Mouse (Mus musculus) right cerebral cortex, postnatal 36 days (tissue): ENCODE measurements around the gene Trib2.

ENCODE experiments used
- DNase-seq, 2 experiments: peaks; one replicate each; pipeline ENCODE4 v3.0.0; 2022; ENCODE audit warnings: low spot score in 2 of 2, mixed read lengths in 1 of 2

The Trib2 gene

DNA sequence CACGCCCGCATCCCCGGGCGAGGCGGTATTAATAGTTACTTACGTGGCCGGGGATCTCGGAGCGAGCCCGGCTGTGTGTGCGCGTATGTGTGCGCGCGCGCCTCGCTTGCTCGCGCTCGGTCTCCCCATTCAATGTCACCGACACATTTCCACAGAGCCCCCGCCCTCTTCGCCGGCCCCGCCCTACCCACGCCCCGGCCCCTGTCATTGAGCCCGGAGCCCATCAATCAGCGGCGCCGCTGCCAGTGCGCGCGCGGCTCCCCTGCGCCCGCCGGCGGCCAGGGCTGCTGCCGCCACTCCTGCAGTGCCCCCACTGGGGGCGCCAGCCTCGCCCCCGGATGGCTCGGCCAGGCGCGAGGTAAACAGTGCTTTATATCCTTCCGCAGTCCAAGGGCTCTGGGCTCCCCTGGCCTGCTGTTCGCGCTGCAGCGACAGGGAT lies at the start of gene Trib2:
Trib2 (minus strand) TSS at position 183 of the 439 bp plus-strand sequence.
- DNase-seq: peak; percentile 90 to 91

- no peak for DNase-seq
Observed at GRCm38 (mm10) chr12:15858005-15858404, 41.3 kb upstream of the Trib2 start.

- DNase-seq: no peak
Observed at GRCm38 (mm10) chr12:15855891-15856290, 39.2 kb upstream of the Trib2 start.

- DNase-seq: peak; percentile 62 to 79
Observed at GRCm38 (mm10) chr12:15852781-15853180, 36.1 kb upstream of the Trib2 start.

DNA sequence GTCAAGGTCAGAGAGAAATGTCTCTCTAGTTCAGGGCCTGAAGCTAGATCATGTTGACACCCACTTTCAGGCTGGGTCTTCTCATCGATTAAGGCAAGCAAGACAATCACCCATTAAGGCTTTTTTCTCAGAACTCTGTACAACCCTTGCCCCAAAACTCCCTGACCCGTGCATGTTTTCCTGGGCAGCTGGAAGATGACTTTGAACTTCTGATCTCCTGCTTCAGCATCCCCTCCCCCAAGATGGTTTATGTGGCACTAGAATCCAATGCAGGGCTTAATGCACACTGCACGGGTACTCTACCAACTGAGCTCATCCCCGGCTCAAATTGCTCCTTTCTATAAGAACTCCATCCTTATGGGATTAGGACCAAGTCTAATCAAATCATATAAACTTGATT lies 35.3 kb upstream of the Trib2 start:
- DNase-seq: no peak

GRCm38 (mm10) chr12:15850441-15850895 lies 33.7 kb upstream of the Trib2 start:
- DNase-seq: no peak

- DNase-seq: no peak
Observed at GRCm38 (mm10) chr12:15849861-15850294, 33.2 kb upstream of the Trib2 start.

GRCm38 (mm10) chr12:15848391-15848790 lies 31.7 kb upstream of the Trib2 start:
- DNase-seq: no peak

- no peak for DNase-seq
Observed at GRCm38 (mm10) chr12:15844701-15845100, 28.0 kb upstream of the Trib2 start.

GRCm38 (mm10) chr12:15840864-15841557 lies 24.3 kb upstream of the Trib2 start:
- DNase-seq: no peak

- DNase-seq: no peak
Observed at GRCm38 (mm10) chr12:15838201-15838600, 21.5 kb upstream of the Trib2 start.

DNA sequence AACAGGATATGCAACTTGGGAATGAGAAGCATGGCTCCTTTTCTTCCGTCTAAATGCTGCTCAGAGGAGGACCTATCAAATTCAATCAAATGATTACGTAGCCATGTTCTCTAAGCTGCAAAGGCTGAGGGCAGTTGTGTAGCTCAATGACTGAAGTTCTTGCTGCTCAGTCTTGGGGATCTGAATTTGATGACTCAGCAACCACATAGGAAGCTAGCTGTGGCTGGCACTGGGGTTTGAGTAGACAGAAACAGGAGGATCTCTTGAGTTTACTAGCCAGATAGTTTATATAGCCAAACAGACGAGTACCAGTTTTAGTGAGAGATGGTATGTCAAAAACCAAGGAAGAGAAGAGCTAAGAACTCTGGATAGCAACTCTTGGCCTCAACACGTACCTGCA lies 20.8 kb upstream of the Trib2 start:
- DNase-seq: no peak

DNA sequence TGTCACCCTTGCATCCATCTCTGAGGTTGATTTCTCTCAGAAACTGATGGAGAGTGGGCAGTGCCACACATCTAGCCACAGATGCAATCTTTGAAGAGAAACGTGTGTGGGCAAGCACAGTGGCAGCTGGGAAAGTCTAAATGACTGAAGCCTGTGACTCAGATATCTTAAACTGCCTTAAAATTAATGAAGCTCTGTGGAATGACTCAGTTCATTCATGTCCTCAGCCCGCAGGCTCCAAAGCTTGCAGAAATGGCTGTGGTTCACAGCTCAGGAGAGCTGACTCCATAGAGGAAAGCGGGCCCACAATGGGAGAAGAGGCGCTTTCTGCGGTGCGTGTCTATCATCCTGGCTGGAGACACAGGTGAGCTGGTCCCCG lies 15.9 kb upstream of the Trib2 start:
- peak in 1 of 2 experiments; percentile 79 for DNase-seq

DNA sequence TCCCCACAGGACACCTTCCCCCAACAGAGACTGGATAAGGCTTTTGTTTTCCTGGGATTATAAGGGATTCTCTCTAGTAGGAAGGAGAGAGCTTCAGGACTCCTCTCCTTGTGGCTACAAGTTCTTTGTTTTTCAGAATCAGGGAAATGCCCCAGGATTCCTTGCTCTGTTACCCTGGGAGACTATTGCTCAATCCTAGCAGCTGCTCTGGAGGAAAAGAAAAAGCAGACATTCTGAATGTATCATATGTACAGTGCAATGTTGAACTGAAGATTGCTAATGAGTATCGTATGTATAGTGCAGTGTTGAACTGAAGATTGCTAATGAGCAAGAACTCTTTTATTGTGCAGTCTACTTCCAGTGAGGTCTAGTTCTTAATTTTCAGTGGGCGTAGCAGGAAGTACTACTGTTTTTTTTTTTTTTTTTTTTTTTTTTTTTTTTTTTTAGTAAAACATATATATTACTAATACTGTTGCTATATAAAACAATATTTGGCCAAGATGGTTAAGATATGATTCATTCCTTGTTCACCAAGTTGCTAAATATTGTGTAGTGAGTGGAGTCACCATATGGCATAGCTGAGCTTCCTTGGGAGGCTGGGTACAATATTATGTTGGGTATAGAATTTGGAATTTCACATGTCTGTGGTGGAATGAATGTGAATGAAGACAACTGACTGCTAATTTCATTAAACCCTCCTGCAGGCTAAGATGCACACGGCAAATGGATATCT lies 15.4 kb upstream of the Trib2 start:
- DNase-seq: no peak

DNA sequence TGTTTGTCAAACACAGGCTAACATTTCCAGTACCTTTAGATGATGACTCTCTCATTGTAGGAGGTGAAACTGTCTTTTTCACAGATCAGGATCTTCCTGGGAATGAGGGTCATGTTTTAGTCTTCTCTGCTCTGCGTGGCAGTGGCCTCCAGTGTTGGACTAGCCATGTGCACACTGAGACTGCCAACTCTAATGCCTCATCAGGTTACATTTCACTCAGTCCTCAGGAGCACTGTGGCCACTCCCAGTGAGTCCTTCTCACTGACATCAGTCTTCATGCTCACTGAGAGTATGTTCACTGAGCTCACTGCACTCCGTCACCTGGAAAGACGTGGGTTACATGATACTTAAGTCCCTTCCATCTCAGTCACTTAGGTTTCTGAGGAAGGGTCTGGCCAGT lies 14.0 kb upstream of the Trib2 start:
- no peak for DNase-seq

GRCm38 (mm10) chr12:15828815-15829398 lies 12.2 kb upstream of the Trib2 start:
- no peak for DNase-seq

- DNase-seq: no peak
Observed at GRCm38 (mm10) chr12:15821019-15821418, 4.3 kb upstream of the Trib2 start.

GRCm38 (mm10) chr12:15817365-15817764 lies 643 bp upstream of the Trib2 start:
- DNase-seq: no peak

DNA sequence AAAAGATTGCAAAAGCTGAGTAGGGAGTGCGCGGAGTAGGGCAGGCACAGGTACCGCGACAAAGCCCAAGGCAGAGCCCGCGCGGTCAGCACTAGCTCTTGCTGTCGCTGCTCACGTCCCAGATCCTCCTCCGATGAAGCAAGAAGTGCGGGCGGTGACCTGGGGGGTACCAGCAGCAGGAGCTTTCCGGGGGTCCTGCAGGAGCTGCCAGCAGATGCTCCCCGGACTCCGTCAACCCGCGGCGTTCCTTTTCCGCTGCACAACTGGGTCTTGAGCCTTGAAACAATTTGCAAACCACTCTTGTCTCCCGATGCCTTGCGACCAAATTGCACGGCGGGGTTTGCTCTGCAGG lies 492 bp downstream of the Trib2 start:
- peak in 1 of 2 experiments; percentile 32 for DNase-seq

GRCm38 (mm10) chr12:15815576-15816253 lies 1.0 kb downstream of the Trib2 start:
- peak in 1 of 2 experiments; percentile 45 for DNase-seq

GRCm38 (mm10) chr12:15815170-15815575 lies 1.5 kb downstream of the Trib2 start:
- DNase-seq: peak in 1 of 2 experiments; percentile 23
